Mouse (Mus musculus) ES-Bruce4 (cell line): Measurements from ENCODE around the gene Siah2.

ENCODE experiments used
- CTCF ChIP-seq: IDR thresholded peaks from one replicate; pipeline ENCODE4 v1.8.1; 2011; ENCODE audit warnings: low read depth, low read length
- EP300 ChIP-seq: IDR thresholded peaks from 2 replicates; pipeline ENCODE4 v1.6.1; 2011; ENCODE audit warnings: low read depth, low read length; ENCODE audit not compliant: insufficient read depth
- POLR2A ChIP-seq: IDR thresholded peaks from one replicate; pipeline ENCODE4 v1.8.1; 2011; ENCODE audit warnings: low read length; ENCODE audit not compliant: insufficient read depth

DNA sequence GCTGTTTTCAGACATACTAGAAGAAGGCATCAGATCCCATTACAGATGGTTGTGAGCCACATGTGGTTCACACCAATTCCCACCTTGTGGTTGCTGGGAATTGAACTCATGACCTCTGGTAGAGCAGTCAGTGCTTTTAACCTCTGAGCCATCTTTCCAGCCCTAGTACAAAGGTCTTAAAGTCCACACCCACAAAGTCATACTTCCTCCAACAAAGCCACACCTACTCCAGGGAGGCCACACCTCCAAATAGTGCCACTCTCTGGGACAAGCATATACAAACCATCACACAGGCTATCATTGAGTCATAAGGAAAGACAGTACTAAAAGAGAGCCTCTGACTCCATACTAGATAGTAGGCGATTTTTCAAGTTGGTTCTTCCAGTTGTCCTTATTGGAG lies 10.1 kb upstream of the Siah2 start:
- TF ChIP-seq CTCF (no peak), POLR2A (no peak), EP300 (no peak)
